Mouse (Mus musculus) kidney, adult 2 months (tissue): ENCODE data around the gene Rab3b.

Source experiments
- CTCF ChIP-seq: fragments of 200-500 bp; conservative IDR thresholded peaks from 2 replicates; pipeline ENCODE4 v1.5.1; 2011; ENCODE audit warnings: low read depth, mild to moderate bottlenecking, control low read depth, low read length, moderate library complexity, mixed read lengths; ENCODE audit not compliant: insufficient read depth, insufficient read length
- POLR2A ChIP-seq: fragments of 200-500 bp; IDR thresholded peaks from one replicate; pipeline ENCODE4 v1.6.1; 2011; ENCODE audit warnings: low read depth, low read length, control low read depth

DNA sequence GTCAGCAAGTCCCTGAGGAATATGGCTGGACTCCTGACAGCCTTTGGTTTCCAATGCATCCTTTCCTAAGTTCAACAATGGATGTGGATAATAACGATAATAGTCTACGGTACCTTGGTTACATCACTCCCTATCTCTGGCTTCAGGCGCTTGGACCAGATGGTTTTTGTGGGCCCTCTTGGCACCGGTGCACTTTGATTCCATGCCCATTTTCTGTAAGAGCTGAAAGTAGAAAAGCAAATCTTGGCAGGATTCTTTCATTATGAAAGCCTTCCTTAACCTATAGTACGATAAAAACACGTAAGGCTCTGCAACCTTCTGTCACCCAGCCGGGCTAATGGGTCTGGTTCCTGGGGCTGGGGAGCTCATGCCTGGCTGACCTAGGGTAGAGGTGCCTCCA is 70.3 kb downstream of the Rab3b start:
- TF ChIP-seq POLR2A, result no peak
- TF ChIP-seq CTCF, result no peak
